Mouse (Mus musculus) lung, adult 2 months (tissue): ENCODE measurements around the gene Gm11627.

Experiments
- CTCF ChIP-seq: fragments of 200-500 bp; IDR thresholded peaks from 2 replicates; pipeline ENCODE4 v1.5.1; 2011; ENCODE audit warnings: mild to moderate bottlenecking, low read length, control low read depth; ENCODE audit not compliant: insufficient read depth
- POLR2A ChIP-seq: fragments of 200-500 bp; IDR thresholded peaks from 2 replicates; pipeline ENCODE4 v1.6.1; 2011; ENCODE audit warnings: low read depth, mild to moderate bottlenecking, control low read depth, low read length, borderline replicate concordance; ENCODE audit errors: extremely low read depth

DNA sequence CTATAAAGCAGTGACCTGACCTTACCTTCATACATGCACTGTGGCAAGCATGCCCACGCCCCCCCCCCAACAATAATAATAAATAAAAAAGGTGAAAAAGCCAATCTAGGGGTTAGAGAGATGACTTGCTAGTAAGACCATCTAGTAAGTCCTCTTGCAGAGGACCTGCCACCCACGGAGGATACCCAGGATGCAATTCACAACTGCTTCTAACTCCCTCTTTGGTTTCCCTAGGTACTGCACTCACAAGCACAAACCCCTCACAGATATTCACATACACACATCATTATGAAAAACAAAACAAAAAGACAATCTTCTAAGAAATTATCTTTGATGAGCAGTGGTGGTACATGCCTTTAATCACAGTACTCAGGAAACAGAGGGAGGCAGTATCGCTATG lies 27.2 kb downstream of the Gm11627 start:
- TF ChIP-seq CTCF: no peak
- no peak for TF ChIP-seq POLR2A
